ENCODE assay signal across 16 mouse cellular contexts in genomic region chr19:24779996-24780395, GRCm38 (mm10).
DNase-seq lines count a peak whose midpoint lies in the region; ATAC-seq lines count a peak whose summit lies in the region.
"Had no signal": no experiment of that assay in that cellular context is flagged by ENCODE, and none has a peak within 500 bp of the region (broad histone marks: within the 10 kb centered on the region; RNA-seq: fewer than 3 reads in every experiment).

No protein-coding gene starts in this region.

- H3K27me3 ChIP-seq in kidney, embryonic 15.5 days = no peaks in the 10 kb centered on the region
- H3K27me3 ChIP-seq in embryonic facial prominence, embryonic 12.5 days = no peaks in the 10 kb centered on the region
- H3K27me3 ChIP-seq: neural tube, embryonic 13.5 days had no signal

- intact Hi-C loops in heart, postnatal 36 days (cut with DNase I) = no loop called here

- peaks cover 34% of the 10 kb centered on the region for H3K4me1 ChIP-seq in kidney, embryonic 15.5 days
- peaks cover 37% of the 10 kb centered on the region for H3K4me1 ChIP-seq in embryonic facial prominence, embryonic 12.5 days

- H3K4me2 ChIP-seq in kidney, embryonic 15.5 days = no peak overlapping the region
- H3K4me2 ChIP-seq in embryonic facial prominence, embryonic 12.5 days (replicated peaks) = no peak overlapping the region
- H3K4me2 ChIP-seq: neural tube, embryonic 13.5 days had no signal

- H3K9ac ChIP-seq in kidney, embryonic 15.5 days = no peak overlapping the region
- no peak overlapping the region for H3K9ac ChIP-seq in embryonic facial prominence, embryonic 12.5 days
- H3K9ac ChIP-seq: neural tube, embryonic 13.5 days had no signal

- no peaks in the 10 kb centered on the region for H3K36me3 ChIP-seq in kidney, embryonic 15.5 days
- no peaks in the 10 kb centered on the region for H3K36me3 ChIP-seq in embryonic facial prominence, embryonic 12.5 days
- H3K36me3 ChIP-seq: G1E; neural tube, embryonic 13.5 days had no signal

- 40% methylated on average over 6 of the region's 6 CpGs for WGBS in kidney, embryonic 15.5 days
- WGBS in embryonic facial prominence, embryonic 12.5 days = 32% methylated on average over 6 of the region's 6 CpGs

- H3K9me3 ChIP-seq in kidney, embryonic 15.5 days (replicated peaks) = no peaks in the 10 kb centered on the region
- H3K9me3 ChIP-seq in embryonic facial prominence, embryonic 12.5 days = no peaks in the 10 kb centered on the region
- H3K9me3 ChIP-seq: G1E; neural tube, embryonic 13.5 days had no signal

- peak; percentile 45 for DNase-seq in heart, adult 11 months
- DNase-seq in heart, postnatal 36 days = no peak
- DNase-seq in kidney, adult 9 months = no peak
- peak; percentile 39 for DNase-seq in lung, postnatal 36 days
- no peak for DNase-seq in MN1 (ENCODE audit: low spot score)
- DNase-seq in adrenal gland, adult 18-20 months (ENCODE audit: low spot score in 2 of 2) = no peak
- DNase-seq: B cell, adult 2 months; cerebellum, adult 11-12 months; gastrocnemius, postnatal 10 days; retina, postnatal 1 day; thymus, adult 18-20 months had no signal

- peak overlapping the region; percentile 45 for H3K27ac ChIP-seq in kidney, embryonic 15.5 days
- H3K27ac ChIP-seq in embryonic facial prominence, embryonic 12.5 days = peak overlapping the region; percentile 41
- H3K27ac ChIP-seq: neural tube, embryonic 13.5 days had no signal

- H3K4me3 ChIP-seq in kidney, embryonic 15.5 days (replicated peaks) = no peak overlapping the region
- no peak overlapping the region for H3K4me3 ChIP-seq in embryonic facial prominence, embryonic 12.5 days
- H3K4me3 ChIP-seq: neural tube, embryonic 13.5 days had no signal

- no peak; the same call in 1 of the 2 replicates for ATAC-seq in kidney, embryonic 15.5 days (replicated peaks; ENCODE audit: low FRiP score)
- no peak for ATAC-seq in embryonic facial prominence, embryonic 12.5 days (ENCODE audit: insufficient number of reproducible peaks, insufficient read depth, low FRiP score, low TSS enrichment)
- ATAC-seq: midbrain, embryonic 16.5 days had no signal

Comparison
In these comparisons a context has a peak if more than half of its experiments do, and no peak if none do; other contexts are left out.
1. DNase-seq: peak in heart, adult 11 months (single experiment) and lung, postnatal 36 days (single experiment); none in heart, postnatal 36 days (0 of 2), kidney, adult 9 months (single experiment), MN1 (single experiment) and adrenal gland, adult 18-20 months (0 of 2).